Mouse (Mus musculus) stomach, embryonic 14.5 days (tissue): ENCODE results near the gene Gm21987. TPM values are rescaled to one million over a fixed set of nuclear protein-coding genes. Genes with fewer than 3 reads are reported as not detected.
"Not testable (repeated sequence)": the region's sequence is repeated elsewhere in the genome, so short reads cannot be mapped to it uniquely, and the experiment has no call there.

Experiments used
- ATAC-seq: fragments of 200-750 bp; cut with Nextera tagmentation; 2 replicates; pipeline ENCODE4 v1.8.0; 2017; ENCODE audit warnings: low read depth, moderate TSS enrichment; ENCODE audit not compliant: insufficient number of reproducible peaks, insufficient read depth, low FRiP score
- H3K27ac ChIP-seq: fragments of 300-500 bp; sonication (generic); 2 replicates; pipeline ENCODE4 v1.5.1; 2014; ENCODE audit warnings: mild to moderate bottlenecking, low read length, moderate library complexity, mixed read lengths
- H3K27me3 ChIP-seq: fragments of 300-500 bp; sonication (generic); 2 replicates; pipeline ENCODE4 v1.6.1; 2014; ENCODE audit warnings: low read length, control low read depth, mixed read lengths; ENCODE audit not compliant: control insufficient read depth, insufficient read depth
- H3K36me3 ChIP-seq: fragments of 300-500 bp; sonication (generic); 2 replicates; pipeline ENCODE4 v1.6.1; 2014; ENCODE audit warnings: mild to moderate bottlenecking, control low read depth, low read length, moderate library complexity, mixed read lengths; ENCODE audit not compliant: control insufficient read depth, insufficient read depth
- H3K4me1 ChIP-seq: fragments of 300-500 bp; sonication (generic); 2 replicates; pipeline ENCODE4 v1.6.1; 2014; ENCODE audit warnings: low read length, control low read depth, mixed read lengths; ENCODE audit not compliant: control insufficient read depth, insufficient read depth
- H3K4me2 ChIP-seq: fragments of 300-500 bp; sonication (generic); replicated peaks from 2 replicates; pipeline ENCODE4 v1.6.1; 2014; ENCODE audit warnings: low read depth, low read length, control low read depth
- H3K4me3 ChIP-seq: fragments of 300-500 bp; sonication (generic); 2 replicates; pipeline ENCODE4 v1.5.1; 2014; ENCODE audit warnings: low read depth, low read length, control low read depth
- H3K9ac ChIP-seq: fragments of 300-500 bp; sonication (generic); replicated peaks from 2 replicates; pipeline ENCODE4 v1.6.1; 2014; ENCODE audit warnings: low read depth, mild to moderate bottlenecking, control low read depth, low read length, moderate library complexity, mixed read lengths
- H3K9me3 ChIP-seq: fragments of 300-500 bp; sonication (generic); 2 replicates; pipeline ENCODE4 v1.6.1; 2016; ENCODE audit warnings: low read depth, low read length, control low read depth; ENCODE audit not compliant: control insufficient read depth
- WGBS: fragments of 180-500 bp; shearing (Covaris S2); extraction: QIAGEN DNeasy Blood & Tissue Kit; methylation state at CpG from one replicate; pipeline ENCODE4 v1.1.7; 2014; 5-methylcytosine and 5-hydroxymethylcytosine counted together
- polyA plus RNA-seq: library from polyadenylated mRNA; unstranded; fragments of >200 nt; fragmentation: Nextera tagmentation; extraction: Ambion mirVana; gene quantifications from 2 replicates; pipeline ENCODE4 v1.2.1, GENCODE M21; 2014

The Gm21987 gene
- polyA plus RNA-seq, 1 experiment from 2014 or later = not detected

GRCm38 (mm10) chr16:38318492-38318891 is 28.3 kb upstream of the Gm21987 start:
- Histone ChIP-seq H3K9me3 (no peaks in the 10 kb centered on the region), H3K4me3 (no peak overlapping the region), H3K27me3 (no peaks in the 10 kb centered on the region), H3K9ac (no peak overlapping the region), H3K36me3 (no peaks in the 10 kb centered on the region), H3K27ac (no peak overlapping the region), H3K4me2 (no peak overlapping the region), H3K4me1 (no peaks in the 10 kb centered on the region)
- WGBS = 74% methylated on average over 9 of the region's 9 CpGs
- ATAC-seq = no peak

GRCm38 (mm10) chr16:38319087-38319486 is 27.8 kb upstream of the Gm21987 start:
- Histone ChIP-seq H3K9me3 (no peaks in the 10 kb centered on the region), H3K27ac (no peak overlapping the region), H3K36me3 (no peaks in the 10 kb centered on the region), H3K27me3 (no peaks in the 10 kb centered on the region), H3K4me1 (no peaks in the 10 kb centered on the region), H3K4me2 (no peak overlapping the region), H3K9ac (no peak overlapping the region), H3K4me3 (no peak overlapping the region)
- ATAC-seq = no peak
- 91% methylated on average over 4 of the region's 4 CpGs for WGBS

- no peaks in the 10 kb centered on the region for H3K4me1 ChIP-seq
- no peak overlapping the region for H3K9ac ChIP-seq
- H3K27me3 ChIP-seq = no peaks in the 10 kb centered on the region
- H3K4me2 ChIP-seq = no peak overlapping the region; the same call in 1 of the 2 replicates
- no peak overlapping the region for H3K4me3 ChIP-seq
- 32% methylated on average over 17 of the region's 17 CpGs for WGBS
- no peaks in the 10 kb centered on the region for H3K36me3 ChIP-seq
- ATAC-seq = no peak
- H3K27ac ChIP-seq = no peak overlapping the region
- H3K9me3 ChIP-seq = no peaks in the 10 kb centered on the region
Measured at GRCm38 (mm10) chr16:38321452-38321935, 25.3 kb upstream of the Gm21987 start.

- no peaks in the 10 kb centered on the region for H3K27me3 ChIP-seq
- WGBS = 91% methylated on average over 15 of the region's 15 CpGs
- H3K36me3 ChIP-seq = no peaks in the 10 kb centered on the region
- no peaks in the 10 kb centered on the region for H3K4me1 ChIP-seq
- H3K4me3 ChIP-seq = no peak overlapping the region
- H3K4me2 ChIP-seq = no peak overlapping the region
- no peaks in the 10 kb centered on the region for H3K9me3 ChIP-seq
- no peak overlapping the region for H3K27ac ChIP-seq
- ATAC-seq = no peak
- no peak overlapping the region for H3K9ac ChIP-seq
Measured at GRCm38 (mm10) chr16:38324311-38324710, 22.5 kb upstream of the Gm21987 start.

- 89% methylated on average over 11 of the region's 11 CpGs for WGBS
- Histone ChIP-seq H3K9ac (no peak overlapping the region), H3K27ac (no peak overlapping the region), H3K9me3 (no peaks in the 10 kb centered on the region), H3K4me3 (no peak overlapping the region), H3K4me1 (no peaks in the 10 kb centered on the region), H3K27me3 (no peaks in the 10 kb centered on the region), H3K4me2 (no peak overlapping the region), H3K36me3 (no peaks in the 10 kb centered on the region)
- ATAC-seq = no peak
Measured at GRCm38 (mm10) chr16:38326778-38327397, 20.0 kb upstream of the Gm21987 start.

- ATAC-seq = no peak
- H3K4me2 ChIP-seq = no peak overlapping the region
- H3K27me3 ChIP-seq = no peaks in the 10 kb centered on the region
- H3K9me3 ChIP-seq = no peaks in the 10 kb centered on the region
- no peaks in the 10 kb centered on the region for H3K36me3 ChIP-seq
- H3K4me1 ChIP-seq = no peaks in the 10 kb centered on the region
- no peak overlapping the region for H3K27ac ChIP-seq
- H3K4me3 ChIP-seq = no peak overlapping the region
- no peak overlapping the region for H3K9ac ChIP-seq
- 86% methylated on average over 3 of the region's 3 CpGs for WGBS
Measured at GRCm38 (mm10) chr16:38329340-38329739, 17.5 kb upstream of the Gm21987 start.

GRCm38 (mm10) chr16:38334431-38334830 is 12.4 kb upstream of the Gm21987 start:
- Histone ChIP-seq H3K27me3 (no peaks in the 10 kb centered on the region), H3K9me3 (no peaks in the 10 kb centered on the region), H3K4me2 (no peak overlapping the region), H3K9ac (no peak overlapping the region), H3K4me3 (no peak overlapping the region), H3K36me3 (no peaks in the 10 kb centered on the region), H3K4me1 (no peaks in the 10 kb centered on the region), H3K27ac (no peak overlapping the region)
- WGBS = 40% methylated on average over 6 of the region's 6 CpGs
- ATAC-seq = no peak

GRCm38 (mm10) chr16:38338077-38338476 is 8.8 kb upstream of the Gm21987 start:
- H3K36me3 ChIP-seq, H3K4me2 ChIP-seq, H3K27me3 ChIP-seq, H3K27ac ChIP-seq, H3K4me1 ChIP-seq, ATAC-seq, H3K9ac ChIP-seq, H3K4me3 ChIP-seq, H3K9me3 ChIP-seq: not testable (repeated sequence)
- 88% methylated on average over 4 of the region's 4 CpGs for WGBS
